ENCODE assay signal across 12 mouse cellular contexts in genomic region chr2:163710606-163711159, GRCm38 (mm10). TPM values are rescaled to one million over a fixed set of nuclear protein-coding genes. Genes with fewer than 3 reads are reported as not detected.
DNase-seq lines count a peak whose midpoint lies in the region; ATAC-seq and TF ChIP-seq lines count a peak whose summit lies in the region.
"Had no signal": no experiment of that assay in that cellular context is flagged by ENCODE, and none has a peak within 500 bp of the region (broad histone marks: within the 10 kb centered on the region; RNA-seq: fewer than 3 reads in every experiment).

No protein-coding gene starts in this region.

- DNase-seq in kidney, postnatal 0 days (ENCODE audit: low spot score): no peak
- no peak for DNase-seq in kidney, postnatal 14 days
- peak; percentile 27 for DNase-seq in 416B (ENCODE audit: low read depth)
- peak; percentile 70 to 84 for DNase-seq in heart, adult 18-20 months
- DNase-seq in heart, postnatal 36 days: peak; percentile 60 to 67
- no peak for DNase-seq in ovary, postnatal 10 days (ENCODE audit: low spot score)
- no peak for DNase-seq in layer of hippocampus, adult 18-20 months (ENCODE audit: low spot score in 2 of 2)
- DNase-seq: cerebellum, adult 9-10 months had no signal

- H3K4me2 ChIP-seq in kidney, postnatal 0 days (ENCODE audit: low read length): no peak overlapping the region
- H3K4me2 ChIP-seq: embryonic facial prominence, embryonic 15.5 days; limb, embryonic 15.5 days had no signal

- H3K9me3 ChIP-seq in kidney, postnatal 0 days (replicated peaks; ENCODE audit: low read length): no peaks in the 10 kb centered on the region
- H3K9me3 ChIP-seq: embryonic facial prominence, embryonic 15.5 days; limb, embryonic 15.5 days had no signal

- H3K27me3 ChIP-seq in kidney, postnatal 0 days (ENCODE audit: insufficient read depth, low read length): no peaks in the 10 kb centered on the region
- H3K27me3 ChIP-seq: embryonic facial prominence, embryonic 15.5 days; limb, embryonic 15.5 days had no signal

- H3K9ac ChIP-seq in kidney, postnatal 0 days (ENCODE audit: low read depth, low read length): no peak overlapping the region
- H3K9ac ChIP-seq: embryonic facial prominence, embryonic 15.5 days; limb, embryonic 15.5 days had no signal

- WGBS in kidney, postnatal 0 days: 70% methylated on average over 5 of the region's 5 CpGs

- intact Hi-C loops in heart, postnatal 36 days (cut with DNase I): no loop called here

- 0 out of 2 replicates have a peak, but pooled peaks cover 4% of the 10 kb centered on the region for H3K4me1 ChIP-seq in kidney, postnatal 0 days (replicated peaks; ENCODE audit: insufficient read depth, low read length)

- H3K4me3 ChIP-seq in kidney, postnatal 0 days (replicated peaks; ENCODE audit: low read depth, low read length): no peak overlapping the region
- H3K4me3 ChIP-seq: embryonic facial prominence, embryonic 15.5 days; limb, embryonic 15.5 days had no signal

- H3K27ac ChIP-seq in kidney, postnatal 0 days: peak overlapping the region; percentile 3; the same call in 1 of the 2 replicates
- H3K27ac ChIP-seq: embryonic facial prominence, embryonic 15.5 days; hindbrain, postnatal 0 days; limb, embryonic 15.5 days had no signal

- no peak for ATAC-seq in kidney, postnatal 0 days (replicated peaks; ENCODE audit: low FRiP score, low read depth)
- ATAC-seq in erythroblast, adult 5-6 weeks (replicated peaks; ENCODE audit: low FRiP score, poor library complexity, severe bottlenecking): no peak
- ATAC-seq: hindbrain, postnatal 0 days had no signal

- no peaks in the 10 kb centered on the region for H3K36me3 ChIP-seq in kidney, postnatal 0 days (ENCODE audit: insufficient read depth, low read length)
- H3K36me3 ChIP-seq: embryonic facial prominence, embryonic 15.5 days; limb, embryonic 15.5 days had no signal

- TF ChIP-seq CTCF in kidney, postnatal 0 days (IDR thresholded peaks at IDR 0.05; ENCODE audit: low read depth): no peak

RNA-seq across cellular contexts. Expression of gene Ada, which starts 39.4 kb away (rescaled TPM):
- 7.7 and 9.8 TPM in 2 replicates for polyA plus RNA-seq in kidney, postnatal 0 days (2015; fragmentation: Nextera tagmentation; extraction: Ambion mirVana)
- total RNA-seq in heart, adult 18-20 months (2021): 1 to 10 TPM; 1.1 to 1.3 TPM
- under 1 TPM; 0.60 to 0.64 TPM for total RNA-seq in heart, postnatal 36 days (2021)
- 1 to 10 TPM; 1.0 to 1.9 TPM for total RNA-seq in layer of hippocampus, adult 18-20 months (2021)
- 2.9 and 5.2 TPM in 2 replicates for total RNA-seq in erythroblast, adult 5-6 weeks (2015; ENCODE audit: low replicate concordance)
- total RNA-seq in erythroblast, adult 5-6 weeks (2017; ENCODE audit: low replicate concordance): 4.4 and 4.5 TPM in 2 replicates

RNA-seq across cellular contexts. Expression of gene Pkig, which starts 52.5 kb away (rescaled TPM):
- 179 and 198 TPM in 2 replicates for polyA plus RNA-seq in kidney, postnatal 0 days (2015; fragmentation: Nextera tagmentation; extraction: Ambion mirVana)
- 100 to 1,000 TPM; 219 to 232 TPM for total RNA-seq in heart, adult 18-20 months (2021)
- 100 to 1,000 TPM; 221 to 229 TPM for total RNA-seq in heart, postnatal 36 days (2021)
- total RNA-seq in layer of hippocampus, adult 18-20 months (2021): 100 to 1,000 TPM in 1 of 2 experiments, 10 to 100 TPM in 1; 98.0 to 101 TPM
- 15.0 and 25.0 TPM in 2 replicates for total RNA-seq in erythroblast, adult 5-6 weeks (2015; ENCODE audit: low replicate concordance)
- total RNA-seq in erythroblast, adult 5-6 weeks (2017; ENCODE audit: low replicate concordance): 23.4 and 25.2 TPM in 2 replicates

Comparison
In these comparisons a context has a peak if more than half of its experiments do, and no peak if none do; other contexts are left out.
1. DNase-seq: peak in 416B (single experiment), heart, adult 18-20 months (2 of 2) and heart, postnatal 36 days (2 of 2); none in kidney, postnatal 0 days (single experiment), kidney, postnatal 14 days (single experiment), ovary, postnatal 10 days (single experiment) and layer of hippocampus, adult 18-20 months (0 of 2).